Mouse (Mus musculus) forebrain, embryonic 14.5 days (tissue): Measurements from ENCODE around the gene Zdhhc1. TPM values are rescaled to one million over a fixed set of nuclear protein-coding genes. Genes with fewer than 3 reads are reported as not detected.

ENCODE experiments used
- ATAC-seq: fragments of 200-750 bp; cut with Nextera tagmentation; 2 replicates; pipeline ENCODE4 v1.8.0; 2017; ENCODE audit warnings: mild to moderate bottlenecking, moderate library complexity
- DNase-seq: peaks from one replicate; pipeline ENCODE4 v3.0.0-alpha.2; 2015; ENCODE audit warnings: low spot score
- H3K27ac ChIP-seq: fragments of 300-500 bp; sonication (generic); 2 replicates; pipeline ENCODE4 v1.5.1; 2014; ENCODE audit warnings: low read depth, mild to moderate bottlenecking, control low read depth, low read length, moderate library complexity
- H3K27me3 ChIP-seq: fragments of 300-500 bp; sonication (generic); replicated peaks from 2 replicates; pipeline ENCODE4 v1.6.1; 2014; ENCODE audit warnings: low read length, control low read depth, mixed read lengths; ENCODE audit not compliant: control insufficient read depth, insufficient read depth
- H3K36me3 ChIP-seq: fragments of 300-500 bp; sonication (generic); 2 replicates; pipeline ENCODE4 v1.6.1; 2014; ENCODE audit warnings: low read length, control low read depth; ENCODE audit not compliant: control insufficient read depth, insufficient read depth
- H3K4me1 ChIP-seq: fragments of 300-500 bp; sonication (generic); 2 replicates; pipeline ENCODE4 v1.6.1; 2014; ENCODE audit warnings: antibody characterized with exemption, low read length, control low read depth; ENCODE audit not compliant: control insufficient read depth, insufficient read depth
- H3K4me2 ChIP-seq: fragments of 300-500 bp; sonication (generic); 2 replicates; pipeline ENCODE4 v1.6.1; 2014; ENCODE audit warnings: mild to moderate bottlenecking, control low read depth, low read length
- H3K4me3 ChIP-seq: fragments of 300-500 bp; sonication (generic); 2 replicates; pipeline ENCODE4 v1.5.1; 2014; ENCODE audit warnings: low read depth, low read length, control low read depth
- H3K9ac ChIP-seq: fragments of 300-500 bp; sonication (generic); 2 replicates; pipeline ENCODE4 v1.6.1; 2014; ENCODE audit warnings: mild to moderate bottlenecking, low read length, control low read depth, moderate library complexity
- H3K9me3 ChIP-seq: fragments of 300-500 bp; sonication (generic); replicated peaks from 2 replicates; pipeline ENCODE4 v1.6.1; 2016; ENCODE audit warnings: low read length, control low read depth, mixed read lengths; ENCODE audit not compliant: control insufficient read depth
- WGBS: fragments of 180-500 bp; shearing (Covaris S2); extraction: QIAGEN DNeasy Blood & Tissue Kit; methylation state at CpG from one replicate; pipeline ENCODE4 v1.1.7; 2014; 5-methylcytosine and 5-hydroxymethylcytosine counted together
- polyA plus RNA-seq: library from polyadenylated mRNA; unstranded; fragments of >200 nt; fragmentation: Nextera tagmentation; extraction: Ambion mirVana; gene quantifications from 2 replicates; pipeline ENCODE4 v1.2.1, GENCODE M21; 2014

Gene Zdhhc1
- polyA plus RNA-seq, 1 experiment from 2014 or later, result 15.5 TPM

DNA sequence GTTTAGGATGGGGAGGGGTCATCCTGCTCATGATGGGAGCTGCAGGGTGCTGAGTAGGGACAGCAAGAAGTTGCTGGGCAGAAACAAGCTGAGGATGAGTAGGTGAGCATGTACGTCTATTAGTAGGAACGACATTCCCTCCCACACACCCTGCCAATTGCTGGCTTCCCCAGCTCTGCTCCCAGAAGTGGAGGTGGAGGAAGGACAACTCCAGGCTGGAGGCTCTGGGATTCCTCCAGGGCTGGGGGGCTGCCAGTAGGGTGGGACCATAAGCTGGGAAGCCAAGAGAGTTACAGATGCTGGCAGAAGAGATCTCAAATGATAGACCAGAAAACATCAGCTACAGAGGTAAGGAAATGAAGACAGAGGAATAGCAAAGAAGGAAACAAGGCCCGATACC, 39.8 kb upstream of the Zdhhc1 start:
- H3K4me1 ChIP-seq, result no peaks in the 10 kb centered on the region
- H3K9ac ChIP-seq, result no peak overlapping the region
- no peak overlapping the region for H3K4me3 ChIP-seq
- WGBS, result 90% methylated on average over 3 of the region's 3 CpGs
- peaks cover 40% of the 10 kb centered on the region for H3K36me3 ChIP-seq
- ATAC-seq, result no peak
- H3K27ac ChIP-seq, result no peak overlapping the region
- no peak for DNase-seq
- no peak overlapping the region for H3K4me2 ChIP-seq
- no peaks in the 10 kb centered on the region for H3K9me3 ChIP-seq
- no peaks in the 10 kb centered on the region for H3K27me3 ChIP-seq

DNA sequence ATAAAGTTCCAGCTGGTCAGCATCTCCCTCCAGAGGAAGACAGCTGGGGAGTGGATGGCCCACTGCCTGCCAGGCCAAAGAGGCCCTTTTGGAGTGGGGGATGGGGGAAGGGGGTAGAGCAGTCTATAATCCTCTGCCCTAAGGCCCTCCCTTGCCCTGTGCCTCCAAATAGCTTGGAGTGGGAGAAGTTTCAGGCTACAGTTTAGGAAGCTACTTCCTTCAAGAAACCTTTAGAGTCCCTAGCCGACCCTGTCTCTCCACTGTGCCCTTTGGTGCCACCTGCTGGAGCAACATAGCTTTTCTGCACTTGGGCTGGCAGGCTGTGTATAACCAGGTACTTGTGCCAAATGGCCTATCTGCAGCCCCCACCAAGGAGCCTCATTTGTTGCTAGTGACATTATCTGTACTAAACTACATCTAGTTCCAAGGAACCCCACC, 37.2 kb upstream of the Zdhhc1 start:
- ATAC-seq (peak; percentile 67), DNase-seq (peak; percentile 78)
- Histone ChIP-seq H3K27ac (no peak overlapping the region), H3K36me3 (peaks cover 47% of the 10 kb centered on the region), H3K4me3 (no peak overlapping the region), H3K9ac (no peak overlapping the region), H3K4me2 (no peak overlapping the region), H3K4me1 (no peaks in the 10 kb centered on the region), H3K9me3 (no peaks in the 10 kb centered on the region), H3K27me3 (no peaks in the 10 kb centered on the region)
- WGBS, result 0% methylated on average over 1 of the region's 1 CpGs

DNA sequence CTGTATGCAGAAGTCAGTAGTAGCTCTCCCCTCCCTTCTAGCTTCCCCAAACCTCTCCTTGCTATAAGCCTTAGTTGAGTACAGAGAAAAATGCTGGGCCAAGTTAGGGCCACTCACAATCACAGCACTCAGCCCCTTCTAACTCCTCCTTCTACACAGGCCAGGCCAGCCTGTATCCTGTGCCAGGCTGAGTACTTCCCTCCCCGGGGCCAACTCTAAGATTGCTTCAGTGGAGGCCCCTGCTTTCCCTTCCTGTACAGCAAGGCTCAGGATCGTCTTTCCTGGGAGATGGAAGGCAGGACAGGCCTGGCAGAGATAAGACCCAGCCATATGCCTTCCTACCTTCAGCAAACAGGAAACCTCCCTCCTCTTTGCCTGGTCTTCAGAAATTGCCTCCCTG, 36.7 kb upstream of the Zdhhc1 start:
- no peak overlapping the region for H3K9ac ChIP-seq
- H3K4me2 ChIP-seq, result no peak overlapping the region
- H3K9me3 ChIP-seq, result no peaks in the 10 kb centered on the region
- no peak for ATAC-seq
- no peak for DNase-seq
- H3K27ac ChIP-seq, result no peak overlapping the region
- WGBS, result 46% methylated on average over 2 of the region's 2 CpGs
- H3K4me1 ChIP-seq, result no peaks in the 10 kb centered on the region
- H3K27me3 ChIP-seq, result no peaks in the 10 kb centered on the region
- H3K4me3 ChIP-seq, result no peak overlapping the region
- H3K36me3 ChIP-seq, result peaks cover 45% of the 10 kb centered on the region

DNA sequence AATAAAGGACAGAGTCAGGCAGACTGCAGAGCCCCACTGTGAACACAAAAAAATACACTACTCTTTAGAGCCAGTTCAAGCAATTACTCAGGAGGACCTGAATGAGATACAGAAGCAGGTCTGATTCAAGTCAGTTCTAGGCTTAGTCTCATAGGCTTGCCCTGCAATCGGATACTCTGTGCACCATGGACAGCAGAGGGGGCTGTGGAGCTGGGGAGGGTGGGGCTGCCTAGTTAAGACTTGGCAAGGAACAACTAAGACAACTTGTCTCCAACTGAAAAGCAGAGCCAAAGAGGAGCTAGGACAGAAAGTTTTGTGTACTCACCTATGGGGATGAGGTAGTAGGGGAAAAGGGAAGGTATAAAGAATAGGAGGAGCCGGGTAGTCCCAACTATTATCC, 35.1 kb upstream of the Zdhhc1 start:
- WGBS, result 65% methylated on average over 2 of the region's 2 CpGs
- H3K4me3 ChIP-seq, result no peak overlapping the region
- H3K4me1 ChIP-seq, result no peaks in the 10 kb centered on the region
- H3K27me3 ChIP-seq, result no peaks in the 10 kb centered on the region
- DNase-seq (no peak), ATAC-seq (no peak)
- no peak overlapping the region for H3K4me2 ChIP-seq
- H3K9ac ChIP-seq, result no peak overlapping the region
- no peaks in the 10 kb centered on the region for H3K9me3 ChIP-seq
- peaks cover 35% of the 10 kb centered on the region for H3K36me3 ChIP-seq
- no peak overlapping the region for H3K27ac ChIP-seq

DNA sequence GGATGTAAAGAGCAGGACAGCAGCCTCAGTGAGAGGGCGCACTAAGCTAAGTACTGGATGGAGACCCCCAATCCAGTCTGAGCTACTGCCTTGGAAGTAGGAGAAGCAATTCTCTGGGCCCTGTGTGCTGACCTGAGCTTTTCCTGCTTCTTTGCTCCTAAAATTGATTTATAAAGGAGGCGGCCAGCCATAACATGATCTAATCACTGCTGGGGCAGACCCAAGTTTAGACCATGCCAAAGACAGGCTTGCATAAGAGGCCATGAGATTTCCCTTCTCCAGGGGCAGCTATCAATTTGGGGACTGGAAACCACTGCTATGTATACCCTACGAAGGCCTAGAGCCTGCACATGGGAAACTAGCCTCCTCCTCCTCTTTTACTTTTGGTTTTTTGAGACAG, 32.6 kb upstream of the Zdhhc1 start:
- Histone ChIP-seq H3K27me3 (no peaks in the 10 kb centered on the region), H3K9me3 (no peaks in the 10 kb centered on the region), H3K4me2 (no peak overlapping the region), H3K9ac (no peak overlapping the region), H3K27ac (no peak overlapping the region), H3K4me1 (no peaks in the 10 kb centered on the region), H3K4me3 (no peak overlapping the region), H3K36me3 (peaks cover 34% of the 10 kb centered on the region)
- WGBS, result 78% methylated on average over 3 of the region's 3 CpGs
- DNase-seq (no peak), ATAC-seq (no peak)

DNA sequence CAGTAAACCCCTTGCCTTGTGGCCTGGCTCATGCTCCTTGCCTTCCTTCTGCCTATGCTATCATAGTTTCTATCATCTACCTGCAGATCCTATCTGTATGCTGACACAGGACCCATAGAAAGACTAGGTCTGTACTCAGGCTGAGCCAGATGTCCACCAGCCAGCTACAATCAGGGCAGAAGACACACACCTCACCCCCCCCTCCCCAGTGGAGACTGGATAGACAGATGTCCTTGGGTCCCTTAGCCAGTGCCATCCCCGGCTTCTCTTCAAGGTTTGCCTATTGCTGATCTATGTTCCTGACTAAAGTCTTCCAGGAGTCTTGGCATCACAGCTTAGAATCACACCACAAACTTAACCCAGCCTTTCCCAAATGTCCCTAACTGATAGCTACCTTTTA, 31.5 kb upstream of the Zdhhc1 start:
- Histone ChIP-seq H3K9ac (no peak overlapping the region), H3K27me3 (no peaks in the 10 kb centered on the region), H3K27ac (no peak overlapping the region), H3K4me1 (no peaks in the 10 kb centered on the region), H3K4me2 (no peak overlapping the region), H3K9me3 (no peaks in the 10 kb centered on the region), H3K4me3 (no peak overlapping the region), H3K36me3 (peaks cover 40% of the 10 kb centered on the region)
- WGBS, result 90% methylated on average over 1 of the region's 1 CpGs
- no peak for ATAC-seq
- DNase-seq, result no peak

DNA sequence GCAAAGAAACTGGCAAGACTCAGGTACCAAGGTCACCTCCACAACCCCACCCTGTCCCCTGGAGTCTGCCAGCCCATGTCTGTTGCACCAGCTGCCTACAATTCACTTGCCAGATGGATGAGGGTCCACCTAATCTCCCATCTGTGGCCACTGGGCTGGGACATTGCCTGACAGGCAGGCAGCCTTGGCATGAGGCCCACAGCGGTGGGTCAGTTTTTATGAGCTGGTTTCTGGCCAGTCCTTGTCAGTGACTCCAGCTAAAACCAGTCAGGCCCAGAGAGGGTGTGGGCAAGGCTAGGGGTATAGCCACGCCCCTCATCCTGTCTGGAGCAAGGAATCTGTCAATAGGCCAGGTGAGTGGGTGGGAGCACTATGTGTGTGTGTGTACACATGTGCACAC, 30.4 kb upstream of the Zdhhc1 start:
- no peak overlapping the region for H3K4me3 ChIP-seq
- H3K4me1 ChIP-seq, result no peaks in the 10 kb centered on the region
- no peak for ATAC-seq
- DNase-seq, result no peak
- WGBS, result 84% methylated on average over 2 of the region's 2 CpGs
- H3K9ac ChIP-seq, result no peak overlapping the region
- no peak overlapping the region for H3K27ac ChIP-seq
- peaks cover 46% of the 10 kb centered on the region for H3K36me3 ChIP-seq
- H3K9me3 ChIP-seq, result no peaks in the 10 kb centered on the region
- H3K27me3 ChIP-seq, result no peaks in the 10 kb centered on the region
- H3K4me2 ChIP-seq, result no peak overlapping the region

DNA sequence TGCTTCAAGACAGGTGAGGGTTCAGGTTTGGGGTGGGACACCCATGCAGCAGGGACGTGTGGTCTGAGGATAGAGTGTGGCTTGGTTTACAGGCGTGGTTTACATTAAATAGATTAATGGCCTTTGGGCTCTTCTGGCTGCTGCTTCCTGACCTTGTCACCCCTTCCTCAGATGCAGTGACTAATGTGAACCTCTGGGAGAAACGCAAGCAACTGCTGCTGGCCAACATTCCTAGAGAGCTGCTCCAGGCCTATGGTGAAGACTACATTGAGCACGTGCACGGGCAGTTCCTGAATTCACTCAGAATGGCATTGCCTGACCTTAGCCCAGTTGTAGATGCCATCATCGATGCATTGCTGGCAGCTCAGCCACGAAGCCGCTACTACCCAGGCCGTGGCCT, 26.2 kb upstream of the Zdhhc1 start:
- H3K27me3 ChIP-seq, result peaks cover 4% of the 10 kb centered on the region; the same call in 1 of the 2 replicates
- 91% methylated on average over 9 of the region's 9 CpGs for WGBS
- no peak for ATAC-seq
- peaks cover 8% of the 10 kb centered on the region for H3K4me1 ChIP-seq
- no peaks in the 10 kb centered on the region for H3K9me3 ChIP-seq
- H3K4me3 ChIP-seq, result no peak overlapping the region
- no peak overlapping the region for H3K9ac ChIP-seq
- no peak for DNase-seq
- H3K27ac ChIP-seq, result no peak overlapping the region
- no peak overlapping the region for H3K4me2 ChIP-seq
- H3K36me3 ChIP-seq, result peaks cover 35% of the 10 kb centered on the region

DNA sequence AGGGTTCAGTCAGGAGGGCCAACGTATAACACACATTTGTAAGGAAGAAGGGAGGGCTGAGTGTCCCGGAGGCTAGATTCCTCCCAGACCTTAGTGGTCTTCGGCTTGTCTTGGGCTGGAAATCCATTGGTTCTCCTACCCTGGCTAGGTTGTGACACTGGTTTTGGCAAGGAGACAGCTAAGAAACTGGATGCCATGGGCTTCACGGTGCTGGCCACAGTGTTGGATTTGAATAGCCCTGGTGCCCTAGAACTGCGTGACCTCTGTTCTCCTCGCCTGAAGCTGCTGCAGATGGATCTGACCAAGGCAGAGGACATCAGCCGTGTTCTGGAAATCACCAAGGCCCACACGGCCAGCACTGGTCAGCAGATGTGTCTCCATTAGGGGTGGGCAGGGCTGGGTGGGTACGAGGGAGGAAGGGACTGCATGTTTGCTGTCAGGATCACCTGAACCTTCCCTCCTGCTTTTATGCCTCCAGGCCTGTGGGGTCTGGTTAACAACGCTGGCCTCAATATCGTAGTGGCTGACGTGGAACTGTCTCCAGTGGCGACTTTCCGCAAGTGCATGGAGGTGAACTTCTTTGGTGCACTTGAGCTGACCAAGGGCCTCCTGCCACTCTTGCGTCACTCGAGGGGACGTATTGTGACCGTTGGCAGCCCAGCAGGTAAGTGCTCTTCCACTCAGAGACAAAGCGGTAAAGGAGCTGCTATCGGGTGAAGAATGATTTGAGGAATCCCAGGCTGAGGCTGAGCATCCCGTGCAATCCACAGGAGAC, 25.5 kb upstream of the Zdhhc1 start:
- Histone ChIP-seq H3K27ac (no peak overlapping the region), H3K4me3 (no peak overlapping the region), H3K36me3 (peaks cover 33% of the 10 kb centered on the region), H3K4me1 (peaks cover 8% of the 10 kb centered on the region), H3K9me3 (no peaks in the 10 kb centered on the region), H3K9ac (no peak overlapping the region), H3K4me2 (no peak overlapping the region), H3K27me3 (peaks cover 5% of the 10 kb centered on the region)
- ATAC-seq, result no peak
- 89% methylated on average over 21 of the region's 21 CpGs for whole genome bisulfite sequencing
- no peak for DNase-seq
